Mouse (Mus musculus): ENCODE results near the gene Gm35315.

- no peak for TF ChIP-seq CTCF (IDR thresholded peaks at IDR 0.05; ENCODE audit: control insufficient read depth, insufficient read depth, low read length)
- TF ChIP-seq POLR2A (IDR thresholded peaks at IDR 0.05; ENCODE audit: borderline replicate concordance, control insufficient read depth, low read depth, low read length), result no peak
Measured at GRCm38 (mm10) chr5:110139325-110139724, 45.1 kb upstream of the Gm35315 start.
